Mouse (Mus musculus): ENCODE measurements at regions not wholly inside any gene's neighbourhood (a gene's known extent, or its start where the extent isn't known, plus 50 kb on each side); places are given as distances from the start of the nearest gene placed in this dataset.

DNA sequence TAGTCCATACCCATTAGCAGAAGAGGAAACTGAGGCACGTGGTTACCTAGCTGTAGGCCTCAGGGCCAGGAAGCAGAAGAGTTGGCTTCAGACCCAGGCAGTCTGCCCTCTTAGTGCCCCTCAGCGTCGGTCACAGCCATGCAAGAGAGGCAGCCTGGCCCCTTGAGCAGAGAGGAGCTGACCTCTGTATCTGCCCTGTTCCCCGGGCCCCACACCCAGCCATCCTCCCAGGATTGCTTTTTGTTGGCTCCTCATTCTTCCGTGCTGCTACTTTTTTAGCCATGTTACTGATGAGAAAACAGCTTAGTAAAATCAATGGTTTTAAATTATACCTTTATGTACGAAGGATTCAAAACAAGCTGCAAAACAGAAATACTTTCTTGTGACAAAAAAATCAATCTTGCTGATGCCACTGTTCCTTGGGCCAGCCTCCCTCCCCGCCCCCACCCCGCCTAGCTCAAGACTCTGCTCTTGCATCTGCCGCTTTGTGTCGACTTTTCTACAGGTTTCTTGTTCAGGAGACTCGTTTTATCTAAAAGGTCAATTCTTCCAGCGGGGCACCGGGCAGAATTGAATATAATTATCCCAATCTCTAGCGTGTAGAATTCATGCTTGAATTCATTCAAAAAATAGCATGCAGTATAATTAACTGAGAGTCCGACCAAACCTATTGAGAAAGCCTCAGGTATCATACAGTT is 70.8 kb downstream of the Sall1 start:
- DNase-seq (ENCODE audit: low spot score), result peak; percentile 8

GRCm38 (mm10) chr8:88958843-88959242 is 85.1 kb downstream of the Sall1 start:
- DNase-seq (ENCODE audit: low spot score), result no peak

DNA sequence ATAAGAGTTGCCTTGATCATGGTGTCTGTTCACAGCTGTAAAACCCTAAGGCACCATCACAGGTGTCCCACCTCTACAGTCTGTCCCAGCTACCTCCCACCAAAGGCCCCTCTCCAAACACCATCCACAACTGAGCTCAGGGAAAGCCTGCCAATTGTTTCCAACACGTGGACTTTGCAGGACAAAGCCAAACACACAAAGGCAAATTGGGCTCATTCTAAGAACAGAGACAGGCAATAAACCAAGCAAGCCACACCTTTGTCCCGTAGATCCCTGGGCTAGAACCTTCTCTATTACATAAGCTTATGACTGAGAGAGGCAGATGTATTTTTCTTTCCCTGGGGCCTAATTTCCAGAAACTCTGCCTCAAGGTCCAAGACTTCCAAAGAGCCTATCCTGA is 90.8 kb downstream of the Sall1 start:
- no peak for DNase-seq (ENCODE audit: low spot score)

DNA sequence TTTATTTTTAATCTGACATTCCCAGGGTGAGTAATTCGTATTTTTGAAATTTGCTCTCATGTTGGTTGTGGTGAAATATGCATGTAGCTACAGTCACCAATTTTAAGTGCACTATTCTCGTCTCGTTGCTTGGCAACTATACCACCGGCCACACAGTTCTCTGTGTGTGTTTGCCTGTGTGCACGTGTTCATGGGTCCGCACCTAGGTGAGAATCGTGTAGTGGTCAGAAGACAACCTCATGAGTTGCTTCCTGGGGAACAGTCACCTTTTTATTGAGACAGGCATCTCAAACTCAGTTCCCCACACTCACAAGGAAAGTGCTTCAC is 92.2 kb downstream of the Sall1 start:
- no peak for DNase-seq (ENCODE audit: low spot score)

DNA sequence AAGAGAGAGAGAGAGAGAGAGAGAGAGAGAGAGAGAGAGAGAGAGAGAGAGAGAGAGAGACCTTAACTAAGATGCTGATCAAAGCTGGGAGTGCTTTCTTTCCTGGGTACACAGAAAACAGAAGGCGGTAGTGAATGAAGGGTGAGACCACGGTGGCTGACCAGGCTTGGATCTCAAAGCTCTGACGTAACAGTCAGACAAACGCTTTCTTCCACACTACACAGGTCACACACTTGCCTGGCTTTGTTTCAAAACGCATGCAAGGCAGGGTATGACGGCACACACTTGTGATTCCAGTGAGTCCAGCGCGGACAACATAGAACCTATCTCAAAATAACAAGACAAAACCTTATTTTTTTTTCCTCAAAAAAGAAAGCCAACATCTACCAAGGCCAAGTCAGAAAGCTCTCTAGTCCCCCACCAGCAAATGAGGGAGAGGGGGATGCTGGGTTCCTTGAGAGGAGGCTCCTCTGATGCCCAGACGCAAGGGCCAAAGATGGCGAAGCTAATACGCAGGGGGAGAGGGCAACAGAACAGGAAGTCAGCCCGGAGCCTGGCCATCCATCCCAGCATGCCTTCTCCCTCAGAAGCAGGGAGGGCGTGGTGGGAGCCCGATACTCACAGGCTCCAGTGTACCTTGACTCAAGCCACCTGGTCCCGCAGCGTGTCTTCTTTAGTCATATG is 92.7 kb downstream of the Sall1 start:
- DNase-seq (ENCODE audit: low spot score), result no peak

DNA sequence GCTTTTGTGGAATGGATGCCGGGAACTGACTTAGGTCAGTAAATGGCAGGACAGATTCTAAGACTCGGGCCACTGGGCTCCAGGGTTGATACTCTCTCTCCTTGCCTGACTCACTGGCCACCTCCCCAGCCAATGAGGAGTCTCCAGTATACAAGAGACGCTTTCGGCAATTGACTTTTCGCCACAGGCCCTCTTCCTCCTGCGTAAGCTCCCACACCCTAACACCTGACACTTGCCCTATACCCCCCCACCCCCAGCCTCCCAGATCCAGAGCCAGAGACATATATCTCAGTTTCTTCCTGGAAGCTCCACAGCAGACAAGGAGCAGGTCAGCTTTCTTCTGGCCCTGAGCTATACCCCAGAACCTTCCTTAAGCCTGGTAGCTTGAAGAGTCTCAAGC is 94.0 kb downstream of the Sall1 start:
- no peak for DNase-seq (ENCODE audit: low spot score)

GRCm38 (mm10) chr8:88948981-88949380 is 95.0 kb downstream of the Sall1 start:
- no peak for DNase-seq (ENCODE audit: low spot score)

GRCm38 (mm10) chr8:88948328-88948727 is 95.6 kb downstream of the Sall1 start:
- DNase-seq (ENCODE audit: low spot score), result no peak

GRCm38 (mm10) chr8:88947384-88947783 is 96.6 kb downstream of the Sall1 start:
- DNase-seq (ENCODE audit: low spot score), result no peak

GRCm38 (mm10) chr8:88945656-88946055 is 98.3 kb downstream of the Sall1 start:
- DNase-seq (ENCODE audit: low spot score), result no peak

DNA sequence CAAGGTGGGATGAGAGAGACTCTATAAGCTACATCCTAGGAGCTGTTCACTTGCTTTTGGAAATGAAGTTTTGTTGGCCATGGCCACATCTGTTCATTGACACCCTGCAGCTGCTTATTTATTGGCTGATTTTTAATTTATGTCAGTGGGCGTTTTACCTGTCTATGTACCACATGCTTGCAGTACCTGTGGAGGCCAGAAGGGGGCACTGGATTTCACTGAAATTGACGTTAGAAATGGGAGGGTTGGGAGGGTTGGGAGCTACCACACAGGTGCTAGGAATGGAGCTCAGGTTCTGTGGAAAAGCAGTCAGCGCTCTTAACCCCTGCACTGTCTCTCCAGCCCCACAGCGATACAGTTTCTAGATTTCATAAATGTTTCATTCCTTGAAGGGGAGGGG is 99.9 kb downstream of the Sall1 start:
- peak; percentile 56 for DNase-seq (ENCODE audit: low spot score)

GRCm38 (mm10) chr8:88939071-88939746 is 104.8 kb downstream of the Sall1 start:
- no peak for DNase-seq (ENCODE audit: low spot score)

GRCm38 (mm10) chr8:88934708-88935107 is 109.3 kb downstream of the Sall1 start:
- DNase-seq (ENCODE audit: low spot score), result no peak

GRCm38 (mm10) chr8:88931050-88931449 is 112.9 kb downstream of the Sall1 start:
- peak; percentile 29 for DNase-seq (ENCODE audit: low spot score)

GRCm38 (mm10) chr8:88930370-88930769 is 113.6 kb downstream of the Sall1 start:
- DNase-seq (ENCODE audit: low spot score), result no peak

DNA sequence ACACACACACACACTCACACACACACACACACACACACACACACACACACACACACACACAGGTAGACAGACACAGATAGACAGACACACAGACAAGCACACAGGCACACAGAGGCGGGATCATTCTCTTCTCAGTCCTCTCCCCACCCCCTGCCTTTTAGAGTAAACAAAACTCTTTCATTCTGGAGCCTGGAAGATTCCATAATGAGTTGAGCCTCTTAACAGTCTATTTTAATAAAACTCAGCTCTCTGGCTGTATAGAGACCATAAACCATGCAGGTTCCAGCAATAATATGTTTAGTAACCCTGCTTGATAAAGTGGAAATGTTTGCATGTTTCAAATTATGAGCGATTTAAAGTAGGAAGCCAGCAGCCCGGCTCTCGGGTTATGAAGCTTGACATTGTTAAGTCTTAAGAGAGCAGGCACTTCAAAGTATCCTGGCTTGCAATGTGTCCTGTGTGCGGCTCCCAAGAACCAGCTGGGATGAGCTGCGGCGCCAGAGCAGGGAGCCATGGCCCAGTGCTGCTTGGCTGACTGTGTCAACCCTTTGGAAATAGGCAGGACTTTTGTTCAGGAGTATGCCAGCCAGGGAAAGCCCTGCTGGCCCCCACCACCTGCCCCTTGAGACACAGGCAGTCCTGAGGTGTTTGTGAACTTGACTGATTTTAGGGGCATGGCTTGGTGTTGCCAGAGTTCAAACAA is 115.1 kb downstream of the Sall1 start:
- no peak for DNase-seq (ENCODE audit: low spot score)

DNA sequence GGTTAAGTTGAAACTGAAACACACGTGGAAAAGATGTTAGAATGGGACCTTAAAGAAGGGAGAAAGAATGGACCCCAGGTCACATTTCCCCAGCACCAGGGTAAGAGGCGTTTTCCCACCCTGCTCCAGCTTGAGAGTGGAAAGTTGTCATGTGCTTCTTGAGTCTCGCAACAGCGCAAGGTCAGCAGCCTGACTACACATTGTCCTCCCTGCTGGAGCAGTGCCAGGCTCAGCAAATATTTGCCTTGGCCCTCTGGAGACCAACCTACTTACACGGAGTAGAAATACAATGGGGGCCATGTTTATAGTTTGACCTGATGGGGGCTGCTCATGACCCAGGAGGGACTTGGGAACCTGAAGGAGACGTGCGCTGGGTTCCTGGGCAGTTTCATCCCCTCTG is 121.1 kb downstream of the Sall1 start:
- DNase-seq (ENCODE audit: low spot score), result no peak

- no peak for DNase-seq (ENCODE audit: low spot score)
These were observed 122.0 kb downstream of the Sall1 start for GRCm38 (mm10) chr8:88921967-88922366.

DNA sequence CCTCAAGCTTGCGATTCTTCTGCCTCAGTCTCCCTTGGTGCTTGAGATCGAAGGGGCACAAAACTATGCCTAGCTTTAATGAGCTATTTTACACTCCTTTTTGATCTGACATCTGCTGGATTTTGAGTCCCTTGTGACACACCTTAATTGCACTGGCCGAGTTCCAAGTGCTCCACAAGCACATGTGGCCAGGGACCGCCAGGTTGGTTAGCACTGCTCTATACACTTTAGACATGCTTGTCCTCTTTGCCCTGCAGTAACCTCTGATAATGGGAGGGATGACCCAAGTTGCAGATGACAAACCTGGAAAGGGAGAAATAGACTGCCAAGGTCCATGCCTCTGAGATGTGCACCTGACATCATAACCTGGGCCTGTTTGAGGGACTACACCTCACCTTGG is 124.7 kb downstream of the Sall1 start:
- DNase-seq (ENCODE audit: low spot score), result no peak

DNA sequence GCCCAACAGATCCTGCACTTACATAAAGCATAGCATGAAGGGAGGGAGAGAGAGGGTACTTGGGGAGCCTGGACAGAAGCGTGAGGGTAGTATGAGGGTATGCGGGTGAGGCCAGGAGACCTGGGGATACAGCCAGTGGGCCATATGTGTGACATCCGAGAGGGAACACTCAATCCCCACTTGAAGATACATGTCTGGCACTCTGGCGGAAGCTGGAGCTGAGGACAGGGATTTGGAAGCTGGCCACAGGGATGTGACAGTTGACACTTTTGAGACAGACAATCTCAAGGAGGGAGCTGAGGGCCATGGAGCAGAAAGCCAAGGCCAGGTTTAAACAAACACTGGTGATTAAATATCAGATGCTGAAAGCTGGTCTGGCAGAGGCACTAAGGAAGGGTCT is 127.9 kb downstream of the Sall1 start:
- no peak for DNase-seq (ENCODE audit: low spot score)

DNA sequence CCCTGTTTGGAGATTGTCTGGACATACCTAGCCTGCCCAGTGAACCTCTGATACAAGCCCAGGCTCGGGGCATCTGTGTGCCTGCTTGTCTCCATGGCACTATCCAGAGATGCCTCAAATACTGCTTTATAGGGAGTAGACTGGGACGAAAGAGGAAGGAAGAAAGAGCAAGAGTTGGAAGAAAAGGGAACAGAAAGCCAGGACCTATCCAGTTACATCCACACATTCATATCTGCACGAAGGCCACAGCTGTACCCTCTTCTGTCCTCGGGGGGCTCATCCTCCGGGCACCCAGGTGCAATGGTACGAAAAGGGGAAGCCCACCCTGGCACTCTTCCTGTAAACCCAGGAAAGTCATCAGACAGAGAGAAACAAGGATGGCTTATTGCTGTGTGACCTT is 129.3 kb downstream of the Sall1 start:
- no peak for DNase-seq (ENCODE audit: low spot score)

DNA sequence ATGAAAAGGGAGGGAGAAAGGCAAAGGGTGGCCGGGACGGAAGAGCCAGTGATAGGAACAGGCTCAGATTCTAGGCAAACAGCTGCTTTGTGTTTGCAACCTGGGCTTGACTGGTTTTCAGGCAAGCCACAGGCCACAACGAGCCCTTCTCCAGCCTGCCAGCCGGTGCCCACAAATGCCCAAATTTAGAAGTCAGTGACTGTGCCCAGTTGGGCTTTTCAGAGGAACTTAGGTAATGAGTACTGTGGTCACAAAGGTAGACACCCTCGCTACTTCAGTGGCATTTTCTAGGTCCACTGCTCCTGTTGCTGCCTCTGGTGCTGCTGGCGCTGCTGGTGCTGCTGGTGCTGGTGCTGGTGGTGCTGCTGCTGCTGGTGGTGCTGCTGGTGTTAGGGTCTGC is 129.8 kb downstream of the Sall1 start:
- DNase-seq (ENCODE audit: low spot score), result no peak

DNA sequence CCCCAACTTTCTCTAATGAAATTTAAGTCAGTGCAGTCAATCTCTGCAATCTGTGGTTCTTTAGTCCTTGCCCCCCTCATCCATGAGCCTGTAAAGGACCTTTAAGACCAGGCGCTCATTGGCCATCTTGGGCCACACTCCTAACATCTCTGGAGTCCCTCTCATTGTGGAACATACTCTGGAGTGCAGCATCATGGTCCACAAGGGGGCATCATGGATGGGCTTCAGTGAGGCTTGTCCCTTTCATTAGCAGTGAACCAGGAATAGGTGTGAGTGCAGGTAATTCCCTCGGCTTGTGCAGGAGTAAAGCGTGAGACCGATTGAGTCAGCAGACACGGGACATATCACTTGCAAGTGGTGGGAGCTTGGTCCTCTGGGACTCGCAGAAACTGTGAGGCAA is 137.7 kb downstream of the Sall1 start:
- no peak for DNase-seq (ENCODE audit: low spot score)

All from embryo, embryonic 10.5 days (tissue).